Mouse (Mus musculus) ES-Bruce4 (cell line): ENCODE measurements around the gene Riiad1.
A peak's percentile ranks its signal among the peaks of the same experiment; 100 is the strongest.

Experiments used
- CTCF ChIP-seq: IDR thresholded peaks from one replicate; pipeline ENCODE4 v1.8.1; 2011; ENCODE audit warnings: low read depth, low read length
- EP300 ChIP-seq: IDR thresholded peaks from 2 replicates; pipeline ENCODE4 v1.6.1; 2011; ENCODE audit warnings: low read depth, low read length; ENCODE audit not compliant: insufficient read depth
- POLR2A ChIP-seq: IDR thresholded peaks from one replicate; pipeline ENCODE4 v1.8.1; 2011; ENCODE audit warnings: low read length; ENCODE audit not compliant: insufficient read depth

GRCm38 (mm10) chr3:94441182-94441581 lies 39.0 kb downstream of the Riiad1 start:
- TF ChIP-seq EP300 (no peak), POLR2A (no peak), CTCF (peak; percentile 6)
